Mouse (Mus musculus) heart, embryonic 16.5 days (tissue): ENCODE measurements around the gene Srp9. TPM values are rescaled to one million over a fixed set of nuclear protein-coding genes. Genes with fewer than 3 reads are reported as not detected.

ENCODE experiments used
- ATAC-seq: fragments of 200-750 bp; cut with Nextera tagmentation; replicated peaks from 2 replicates; pipeline ENCODE4 v1.8.0; 2017; ENCODE audit warnings: moderate number of reproducible peaks; ENCODE audit not compliant: insufficient read depth, low FRiP score; ENCODE audit errors: extremely low read depth
- H3K27ac ChIP-seq: fragments of 300-500 bp; sonication (generic); 2 replicates; pipeline ENCODE4 v1.5.1; 2014; ENCODE audit warnings: mild to moderate bottlenecking, low read length, control low read depth, moderate library complexity
- H3K27me3 ChIP-seq: fragments of 300-500 bp; sonication (generic); 2 replicates; pipeline ENCODE4 v1.6.1; 2014; ENCODE audit warnings: low read length, mixed read lengths; ENCODE audit not compliant: control insufficient read depth, insufficient read depth
- H3K36me3 ChIP-seq: fragments of 300-500 bp; sonication (generic); 2 replicates; pipeline ENCODE4 v1.6.1; 2014; ENCODE audit not compliant: control insufficient read depth, insufficient read depth
- H3K4me1 ChIP-seq: fragments of 300-500 bp; sonication (generic); 2 replicates; pipeline ENCODE4 v1.6.1; 2014; ENCODE audit warnings: low read length, mixed read lengths; ENCODE audit not compliant: control insufficient read depth, insufficient read depth
- H3K4me2 ChIP-seq: fragments of 300-500 bp; sonication (generic); 2 replicates; pipeline ENCODE4 v1.6.1; 2014; ENCODE audit warnings: low read depth, mild to moderate bottlenecking, control low read depth, low read length
- H3K4me3 ChIP-seq: fragments of 300-500 bp; sonication (generic); 2 replicates; pipeline ENCODE4 v1.5.1; 2014; ENCODE audit warnings: mild to moderate bottlenecking, control low read depth, low read length
- H3K9ac ChIP-seq: fragments of 300-500 bp; sonication (generic); 2 replicates; pipeline ENCODE4 v1.6.1; 2014; ENCODE audit warnings: low read length, control low read depth
- H3K9me3 ChIP-seq: fragments of 300-500 bp; sonication (generic); replicated peaks from 2 replicates; pipeline ENCODE4 v1.6.1; 2016; ENCODE audit warnings: low read length; ENCODE audit not compliant: control insufficient read depth
- WGBS: fragments of 180-500 bp; shearing (Covaris S2); extraction: QIAGEN DNeasy Blood & Tissue Kit; methylation state at CpG from one replicate; pipeline ENCODE4 v1.1.7; 2014; 5-methylcytosine and 5-hydroxymethylcytosine counted together
- polyA plus RNA-seq: library from polyadenylated mRNA; unstranded; fragments of >200 nt; fragmentation: Nextera tagmentation; extraction: Ambion mirVana; gene quantifications from 2 replicates; pipeline ENCODE4 v1.2.1, GENCODE M21; 2015

The Srp9 gene
- polyA plus RNA-seq, 1 experiment from 2014 or later = 111 TPM

GRCm38 (mm10) chr1:182100403-182100802 lies 24.1 kb upstream of the Srp9 start:
- Histone ChIP-seq H3K9ac (no peak overlapping the region), H3K27me3 (no peaks in the 10 kb centered on the region), H3K4me3 (no peak overlapping the region), H3K36me3 (no peaks in the 10 kb centered on the region), H3K9me3 (no peaks in the 10 kb centered on the region), H3K27ac (no peak overlapping the region), H3K4me2 (no peak overlapping the region), H3K4me1 (peaks cover 17% of the 10 kb centered on the region)
- no peak for ATAC-seq
- WGBS = 69% methylated on average over 3 of the region's 3 CpGs

GRCm38 (mm10) chr1:182101468-182101867 lies 23.1 kb upstream of the Srp9 start:
- WGBS = 64% methylated on average over 4 of the region's 4 CpGs
- no peaks in the 10 kb centered on the region for H3K36me3 ChIP-seq

GRCm38 (mm10) chr1:182102706-182103105 lies 21.8 kb upstream of the Srp9 start:
- Histone ChIP-seq H3K4me3 (no peak overlapping the region), H3K9me3 (no peaks in the 10 kb centered on the region), H3K27me3 (no peaks in the 10 kb centered on the region), H3K27ac (no peak overlapping the region), H3K4me2 (no peak overlapping the region), H3K4me1 (peaks cover 15% of the 10 kb centered on the region), H3K9ac (no peak overlapping the region), H3K36me3 (no peaks in the 10 kb centered on the region)
- ATAC-seq = no peak

More at GRCm38 (mm10) chr1:182101468-182101867, 23.1 kb upstream of the Srp9 start:
- Histone ChIP-seq H3K4me2 (no peak overlapping the region), H3K4me3 (no peak overlapping the region), H3K9me3 (no peaks in the 10 kb centered on the region), H3K4me1 (peaks cover 13% of the 10 kb centered on the region), H3K27me3 (no peaks in the 10 kb centered on the region), H3K9ac (no peak overlapping the region), H3K27ac (no peak overlapping the region)
- no peak for ATAC-seq

- Histone ChIP-seq H3K4me2 (no peak overlapping the region), H3K27ac (no peak overlapping the region), H3K9ac (no peak overlapping the region), H3K4me3 (no peak overlapping the region), H3K4me1 (peaks cover 18% of the 10 kb centered on the region), H3K9me3 (no peaks in the 10 kb centered on the region), H3K36me3 (no peaks in the 10 kb centered on the region), H3K27me3 (no peaks in the 10 kb centered on the region)
- WGBS = 84% methylated on average over 11 of the region's 11 CpGs
- ATAC-seq = no peak
Observed at GRCm38 (mm10) chr1:182103436-182103835, 21.1 kb upstream of the Srp9 start.

- ATAC-seq = no peak
- H3K4me2 ChIP-seq = no peak overlapping the region
- 48% methylated on average over 3 of the region's 3 CpGs for WGBS
- H3K27ac ChIP-seq = no peak overlapping the region
- H3K4me3 ChIP-seq = no peak overlapping the region
- H3K9ac ChIP-seq = no peak overlapping the region
- no peaks in the 10 kb centered on the region for H3K9me3 ChIP-seq
- no peaks in the 10 kb centered on the region for H3K27me3 ChIP-seq
- H3K4me1 ChIP-seq = peaks cover 13% of the 10 kb centered on the region
- no peaks in the 10 kb centered on the region for H3K36me3 ChIP-seq
Observed at GRCm38 (mm10) chr1:182105023-182105422, 19.5 kb upstream of the Srp9 start.

- H3K27ac ChIP-seq = 0 out of 2 replicates have a peak overlapping the region, but pooled peaks have one; percentile 20
- no peak overlapping the region for H3K4me2 ChIP-seq
- no peaks in the 10 kb centered on the region for H3K9me3 ChIP-seq
- no peak overlapping the region for H3K4me3 ChIP-seq
- WGBS = 45% methylated on average over 9 of the region's 9 CpGs
- no peaks in the 10 kb centered on the region for H3K36me3 ChIP-seq
- ATAC-seq = peak; percentile 19; the same call in 1 of the 2 replicates
- H3K27me3 ChIP-seq = no peaks in the 10 kb centered on the region
- peaks cover 25% of the 10 kb centered on the region for H3K4me1 ChIP-seq
- no peak overlapping the region for H3K9ac ChIP-seq
Observed at GRCm38 (mm10) chr1:182107251-182107650, 17.3 kb upstream of the Srp9 start.

GRCm38 (mm10) chr1:182108397-182109099 lies 16.0 kb upstream of the Srp9 start:
- Histone ChIP-seq H3K4me1 (peaks cover 22% of the 10 kb centered on the region), H3K36me3 (no peaks in the 10 kb centered on the region), H3K4me2 (no peak overlapping the region), H3K27me3 (no peaks in the 10 kb centered on the region), H3K9me3 (no peaks in the 10 kb centered on the region), H3K9ac (no peak overlapping the region), H3K27ac (peak overlapping the region; percentile 38; the same call in 1 of the 2 replicates), H3K4me3 (no peak overlapping the region)
- WGBS = 62% methylated on average over 13 of the region's 13 CpGs
- ATAC-seq = no peak

GRCm38 (mm10) chr1:182110185-182110584 lies 14.4 kb upstream of the Srp9 start:
- Histone ChIP-seq H3K4me3 (no peak overlapping the region), H3K9ac (no peak overlapping the region), H3K27me3 (no peaks in the 10 kb centered on the region), H3K36me3 (no peaks in the 10 kb centered on the region), H3K4me2 (no peak overlapping the region), H3K9me3 (no peaks in the 10 kb centered on the region), H3K27ac (no peak overlapping the region), H3K4me1 (peaks cover 23% of the 10 kb centered on the region)
- WGBS = 86% methylated on average over 11 of the region's 11 CpGs
- ATAC-seq = no peak

- no peak overlapping the region for H3K9ac ChIP-seq
- peaks cover 26% of the 10 kb centered on the region for H3K4me1 ChIP-seq
- H3K27ac ChIP-seq = no peak overlapping the region; the same call in 1 of the 2 replicates
- H3K27me3 ChIP-seq = no peaks in the 10 kb centered on the region
- no peaks in the 10 kb centered on the region for H3K36me3 ChIP-seq
- no peak overlapping the region for H3K4me3 ChIP-seq
- H3K4me2 ChIP-seq = no peak overlapping the region
- no peak for ATAC-seq
- H3K9me3 ChIP-seq = no peaks in the 10 kb centered on the region
- 58% methylated on average over 15 of the region's 15 CpGs for WGBS
Observed at GRCm38 (mm10) chr1:182110708-182111385, 13.7 kb upstream of the Srp9 start.
